Mouse (Mus musculus): ENCODE data around the gene Cldn10. TPM values are rescaled to one million over a fixed set of nuclear protein-coding genes. Genes with fewer than 3 reads are reported as not detected.

The Cldn10 gene
- total and polyA plus RNA-seq, 2 experiments from 2014 or later: 2.4 to 11.3 TPM

- Histone ChIP-seq H3K4me2 (ENCODE audit: low read depth) (no peak overlapping the region), H3K4me3 (ENCODE audit: low read depth, low read length) (no peak overlapping the region), H3K27ac (ENCODE audit: low read depth, low read length) (no peak overlapping the region), H3K27me3 (ENCODE audit: insufficient read depth, low read length) (no peaks in the 10 kb centered on the region), H3K36me3 (ENCODE audit: insufficient read depth) (no peaks in the 10 kb centered on the region), H3K9ac (no peak overlapping the region), H3K4me1 (ENCODE audit: insufficient read depth) (no peaks in the 10 kb centered on the region; the same call in 1 of the 2 replicates), H3K9me3 (ENCODE audit: low read length) (no peaks in the 10 kb centered on the region)
- 81% methylated on average over 6 of the region's 6 CpGs for WGBS
- no peak for DNase-seq
- TF ChIP-seq CTCF (IDR thresholded peaks at IDR 0.05; ENCODE audit: low read depth): no peak
- no peak for ATAC-seq
Measured at GRCm38 (mm10) chr14:118823313-118823712, 35.6 kb downstream of the Cldn10 start.

GRCm38 (mm10) chr14:118826346-118826745 is 38.6 kb downstream of the Cldn10 start:
- Histone ChIP-seq H3K9me3 (ENCODE audit: low read length) (no peaks in the 10 kb centered on the region), H3K9ac (no peak overlapping the region), H3K27ac (ENCODE audit: low read depth, low read length) (no peak overlapping the region), H3K4me1 (ENCODE audit: insufficient read depth) (no peaks in the 10 kb centered on the region; the same call in 1 of the 2 replicates), H3K4me3 (ENCODE audit: low read depth, low read length) (no peak overlapping the region), H3K4me2 (ENCODE audit: low read depth) (no peak overlapping the region), H3K36me3 (ENCODE audit: insufficient read depth) (no peaks in the 10 kb centered on the region), H3K27me3 (ENCODE audit: insufficient read depth, low read length) (no peaks in the 10 kb centered on the region)
- no peak for TF ChIP-seq CTCF (IDR thresholded peaks at IDR 0.05; ENCODE audit: low read depth)
- DNase-seq (peak; percentile 27), ATAC-seq (no peak; the same call in 1 of the 2 replicates)
- WGBS: 61% methylated on average over 8 of the region's 8 CpGs

GRCm38 (mm10) chr14:118827283-118827904 is 39.7 kb downstream of the Cldn10 start:
- H3K36me3 ChIP-seq (ENCODE audit: insufficient read depth): no peaks in the 10 kb centered on the region
- WGBS: 13% methylated on average over 7 of the region's 7 CpGs
- peak; percentile 25; the same call in 1 of the 2 replicates for ATAC-seq
- DNase-seq: peak; percentile 29
- no peak overlapping the region for H3K4me3 ChIP-seq (ENCODE audit: low read depth, low read length)
- H3K9me3 ChIP-seq (ENCODE audit: low read length): no peaks in the 10 kb centered on the region
- TF ChIP-seq CTCF (IDR thresholded peaks at IDR 0.05; ENCODE audit: low read depth): no peak
- no peak overlapping the region for H3K4me2 ChIP-seq (ENCODE audit: low read depth)
- H3K4me1 ChIP-seq (ENCODE audit: insufficient read depth): no peaks in the 10 kb centered on the region; the same call in 1 of the 2 replicates
- H3K27ac ChIP-seq (ENCODE audit: low read depth, low read length): no peak overlapping the region
- no peak overlapping the region for H3K9ac ChIP-seq
- no peaks in the 10 kb centered on the region for H3K27me3 ChIP-seq (ENCODE audit: insufficient read depth, low read length)

GRCm38 (mm10) chr14:118829331-118830095 is 41.8 kb downstream of the Cldn10 start:
- Histone ChIP-seq H3K27me3 (ENCODE audit: insufficient read depth, low read length) (no peaks in the 10 kb centered on the region), H3K4me3 (ENCODE audit: low read depth, low read length) (no peak overlapping the region), H3K9me3 (ENCODE audit: low read length) (no peaks in the 10 kb centered on the region), H3K9ac (no peak overlapping the region), H3K27ac (ENCODE audit: low read depth, low read length) (no peak overlapping the region), H3K36me3 (ENCODE audit: insufficient read depth) (no peaks in the 10 kb centered on the region), H3K4me1 (ENCODE audit: insufficient read depth) (no peaks in the 10 kb centered on the region; the same call in 1 of the 2 replicates), H3K4me2 (ENCODE audit: low read depth) (no peak overlapping the region)
- DNase-seq: no peak
- TF ChIP-seq CTCF (IDR thresholded peaks at IDR 0.05; ENCODE audit: low read depth): no peak
- 90% methylated on average over 11 of the region's 11 CpGs for WGBS
- no peak for ATAC-seq

- WGBS: 82% methylated on average over 4 of the region's 4 CpGs
- H3K4me1 ChIP-seq (ENCODE audit: insufficient read depth): no peaks in the 10 kb centered on the region; the same call in 1 of the 2 replicates
- ATAC-seq: no peak
Measured at GRCm38 (mm10) chr14:118831597-118831996, 43.9 kb downstream of the Cldn10 start.

GRCm38 (mm10) chr14:118833241-118833640 is 45.5 kb downstream of the Cldn10 start:
- ATAC-seq (no peak), DNase-seq (no peak)
- Histone ChIP-seq H3K4me1 (ENCODE audit: insufficient read depth) (no peaks in the 10 kb centered on the region), H3K27me3 (ENCODE audit: insufficient read depth, low read length) (no peaks in the 10 kb centered on the region), H3K9ac (no peak overlapping the region), H3K4me3 (ENCODE audit: low read depth, low read length) (no peak overlapping the region), H3K36me3 (ENCODE audit: insufficient read depth) (no peaks in the 10 kb centered on the region), H3K9me3 (ENCODE audit: low read length) (no peaks in the 10 kb centered on the region), H3K4me2 (ENCODE audit: low read depth) (no peak overlapping the region), H3K27ac (ENCODE audit: low read depth, low read length) (no peak overlapping the region)
- TF ChIP-seq CTCF (IDR thresholded peaks at IDR 0.05; ENCODE audit: low read depth): no peak
- 85% methylated on average over 6 of the region's 6 CpGs for WGBS

More at GRCm38 (mm10) chr14:118831597-118831996, 43.9 kb downstream of the Cldn10 start:
- H3K4me2 ChIP-seq (ENCODE audit: low read depth): no peak overlapping the region
- H3K9me3 ChIP-seq (ENCODE audit: low read length): no peaks in the 10 kb centered on the region
- no peak for DNase-seq
- no peak for TF ChIP-seq CTCF (IDR thresholded peaks at IDR 0.05; ENCODE audit: low read depth)
- no peak overlapping the region for H3K27ac ChIP-seq (ENCODE audit: low read depth, low read length)
- no peak overlapping the region for H3K9ac ChIP-seq
- no peaks in the 10 kb centered on the region for H3K36me3 ChIP-seq (ENCODE audit: insufficient read depth)
- H3K4me3 ChIP-seq (ENCODE audit: low read depth, low read length): no peak overlapping the region
- no peaks in the 10 kb centered on the region for H3K27me3 ChIP-seq (ENCODE audit: insufficient read depth, low read length)

- Histone ChIP-seq H3K9me3 (ENCODE audit: low read length) (no peaks in the 10 kb centered on the region), H3K27me3 (ENCODE audit: insufficient read depth, low read length) (no peaks in the 10 kb centered on the region), H3K4me1 (ENCODE audit: insufficient read depth) (no peaks in the 10 kb centered on the region), H3K4me2 (ENCODE audit: low read depth) (no peak overlapping the region), H3K27ac (ENCODE audit: low read depth, low read length) (no peak overlapping the region), H3K36me3 (ENCODE audit: insufficient read depth) (no peaks in the 10 kb centered on the region), H3K4me3 (ENCODE audit: low read depth, low read length) (no peak overlapping the region), H3K9ac (no peak overlapping the region)
- ATAC-seq (no peak), DNase-seq (no peak)
- no peak for TF ChIP-seq CTCF (IDR thresholded peaks at IDR 0.05; ENCODE audit: low read depth)
- 5% methylated on average over 7 of the region's 7 CpGs for WGBS
Measured at GRCm38 (mm10) chr14:118834313-118834712, 46.6 kb downstream of the Cldn10 start.

Measured in forebrain, postnatal 0 days (tissue).